Mouse (Mus musculus): ENCODE data around the gene Csrp2. TPM values are rescaled to one million over a fixed set of nuclear protein-coding genes. Genes with fewer than 3 reads are reported as not detected.

Csrp2 gene
- polyA plus RNA-seq, 1 experiment = 10.0 TPM

DNA sequence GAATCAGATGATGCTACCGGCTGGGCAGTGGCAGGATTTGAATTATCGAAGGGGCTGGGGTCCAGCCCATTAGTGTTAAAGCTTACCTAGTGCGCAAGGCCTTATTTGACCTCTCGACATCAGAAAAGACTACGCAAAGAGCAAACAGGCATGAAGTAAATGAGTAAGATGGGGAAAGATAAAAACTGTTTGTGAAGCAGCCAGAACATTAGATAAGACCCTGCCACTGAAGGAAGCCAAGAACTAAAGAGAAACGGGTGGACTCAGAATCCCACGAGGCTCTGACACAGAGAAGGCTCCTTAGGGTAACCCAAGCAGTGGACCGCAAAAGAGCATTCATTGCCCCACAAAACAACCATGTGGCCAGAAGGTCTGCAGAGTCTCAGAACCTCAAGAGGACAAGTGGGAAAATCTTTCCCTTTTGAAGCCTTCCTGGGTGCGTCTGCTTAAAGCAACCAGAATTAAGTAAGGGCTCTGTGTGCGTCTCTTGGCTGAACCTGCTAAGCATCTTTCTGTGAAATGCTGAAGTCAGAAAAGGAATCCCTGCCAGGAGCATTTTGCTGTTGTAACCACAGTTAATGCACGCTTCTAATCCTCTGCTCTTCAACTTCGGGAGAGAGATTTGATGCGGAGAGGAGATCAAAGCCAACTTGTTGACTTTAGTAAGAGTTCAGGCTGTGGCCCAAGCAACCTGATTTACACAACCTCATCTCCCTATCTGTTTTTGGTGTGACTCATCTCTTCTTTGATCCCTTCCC lies 19.7 kb upstream of the Csrp2 start:
- H3K27ac ChIP-seq (ENCODE audit: insufficient read depth, low read depth, low read length) = no peak overlapping the region
- H3K4me1 ChIP-seq (ENCODE audit: control insufficient read depth, insufficient read depth, low read length) = no peaks in the 10 kb centered on the region
- H3K4me3 ChIP-seq (ENCODE audit: insufficient read depth, low read length) = no peak overlapping the region
- TF ChIP-seq CTCF (IDR thresholded peaks at IDR 0.05; ENCODE audit: low read depth, low read length) (no peak), POLR2A (IDR thresholded peaks at IDR 0.05; ENCODE audit: borderline replicate concordance, low read depth, low read length) (no peak)

DNA sequence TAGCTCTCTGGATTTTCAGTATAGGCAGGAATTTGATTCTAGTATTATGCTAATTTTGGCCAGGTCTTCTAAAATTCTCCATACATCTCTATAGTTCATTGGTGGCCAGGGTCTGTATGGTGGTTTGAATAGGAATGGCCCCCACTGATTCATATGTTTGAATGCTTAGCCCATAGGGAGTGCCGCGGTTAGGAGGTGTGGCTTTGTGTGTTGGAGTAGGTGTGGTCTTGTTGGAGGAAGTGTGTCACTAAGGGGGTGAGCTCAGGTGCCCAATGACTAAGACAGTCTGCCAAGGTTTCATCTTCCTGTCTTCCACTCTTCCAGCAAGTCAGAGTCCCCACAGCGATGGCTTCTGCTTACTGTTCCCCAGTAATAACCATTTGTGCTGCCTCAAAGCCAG lies 15.7 kb upstream of the Csrp2 start:
- Histone ChIP-seq H3K4me1 (ENCODE audit: control insufficient read depth, insufficient read depth, low read length) (no peaks in the 10 kb centered on the region), H3K27ac (ENCODE audit: insufficient read depth, low read depth, low read length) (no peak overlapping the region), H3K4me3 (ENCODE audit: insufficient read depth, low read length) (no peak overlapping the region)
- no peak for TF ChIP-seq CTCF (IDR thresholded peaks at IDR 0.05; ENCODE audit: low read depth, low read length)
- TF ChIP-seq POLR2A (IDR thresholded peaks at IDR 0.05; ENCODE audit: borderline replicate concordance, low read depth, low read length) = no peak

DNA sequence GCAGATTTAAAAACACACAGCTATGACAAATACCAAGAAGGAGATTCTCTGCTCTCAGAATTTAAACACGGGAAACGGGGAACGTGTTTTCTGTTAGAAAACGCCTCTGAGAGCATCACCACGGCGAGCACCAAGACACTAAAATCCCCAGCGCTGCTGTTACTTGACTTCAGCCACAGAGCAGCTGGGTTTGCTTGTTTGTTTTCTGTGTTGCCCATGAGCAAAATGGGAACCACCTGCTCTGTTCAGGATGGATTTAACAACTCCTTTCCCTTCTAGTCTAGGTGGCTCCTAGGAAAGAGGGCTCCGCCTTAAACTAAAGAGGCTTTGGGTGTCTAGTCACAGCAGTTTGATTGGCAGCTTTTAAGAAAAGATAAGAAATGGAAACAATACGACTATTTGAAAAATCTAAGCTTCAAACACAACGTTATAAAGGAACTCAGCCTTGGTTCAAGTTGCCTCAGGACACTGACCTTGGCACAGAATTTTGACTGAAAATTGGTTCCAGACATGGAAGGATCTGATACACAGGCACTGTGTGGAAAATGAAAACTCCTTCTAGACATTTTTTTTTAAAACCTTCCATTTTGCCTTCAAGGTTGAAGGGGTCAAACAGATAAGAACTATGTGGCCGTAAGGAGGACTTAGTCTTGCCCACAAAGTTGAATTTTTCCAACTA lies 2.8 kb upstream of the Csrp2 start:
- no peaks in the 10 kb centered on the region for H3K4me1 ChIP-seq (ENCODE audit: control insufficient read depth, insufficient read depth, low read length)
- H3K4me3 ChIP-seq (ENCODE audit: insufficient read depth, low read length) = no peak overlapping the region
- TF ChIP-seq CTCF (IDR thresholded peaks at IDR 0.05; ENCODE audit: low read depth, low read length) (no peak), POLR2A (IDR thresholded peaks at IDR 0.05; ENCODE audit: borderline replicate concordance, low read depth, low read length) (no peak)
- no peak overlapping the region for H3K27ac ChIP-seq (ENCODE audit: insufficient read depth, low read depth, low read length)

DNA sequence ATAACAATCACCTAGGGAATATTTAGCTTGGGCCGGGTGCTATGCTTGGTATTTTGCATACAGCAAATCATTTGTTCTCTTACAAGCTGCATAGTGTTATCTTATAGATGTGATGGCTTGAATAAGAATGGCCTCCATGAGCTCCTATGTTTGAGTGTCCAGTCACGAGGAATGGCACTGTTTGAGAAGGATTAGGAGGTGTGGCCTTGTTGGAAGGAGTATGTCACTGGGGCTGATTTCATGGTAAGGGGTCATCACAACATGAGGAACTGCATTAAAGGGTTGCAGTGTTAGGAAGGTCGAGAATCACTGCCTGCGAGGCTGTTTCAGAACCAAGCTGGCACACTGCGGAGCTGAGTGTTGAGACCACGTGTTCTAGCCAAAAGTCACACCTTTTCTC lies 2.1 kb upstream of the Csrp2 start:
- Histone ChIP-seq H3K4me3 (ENCODE audit: insufficient read depth, low read length) (no peak overlapping the region), H3K4me1 (ENCODE audit: control insufficient read depth, insufficient read depth, low read length) (no peaks in the 10 kb centered on the region), H3K27ac (ENCODE audit: insufficient read depth, low read depth, low read length) (no peak overlapping the region)
- no peak for TF ChIP-seq CTCF (IDR thresholded peaks at IDR 0.05; ENCODE audit: low read depth, low read length)
- TF ChIP-seq POLR2A (IDR thresholded peaks at IDR 0.05; ENCODE audit: borderline replicate concordance, low read depth, low read length) = no peak

DNA sequence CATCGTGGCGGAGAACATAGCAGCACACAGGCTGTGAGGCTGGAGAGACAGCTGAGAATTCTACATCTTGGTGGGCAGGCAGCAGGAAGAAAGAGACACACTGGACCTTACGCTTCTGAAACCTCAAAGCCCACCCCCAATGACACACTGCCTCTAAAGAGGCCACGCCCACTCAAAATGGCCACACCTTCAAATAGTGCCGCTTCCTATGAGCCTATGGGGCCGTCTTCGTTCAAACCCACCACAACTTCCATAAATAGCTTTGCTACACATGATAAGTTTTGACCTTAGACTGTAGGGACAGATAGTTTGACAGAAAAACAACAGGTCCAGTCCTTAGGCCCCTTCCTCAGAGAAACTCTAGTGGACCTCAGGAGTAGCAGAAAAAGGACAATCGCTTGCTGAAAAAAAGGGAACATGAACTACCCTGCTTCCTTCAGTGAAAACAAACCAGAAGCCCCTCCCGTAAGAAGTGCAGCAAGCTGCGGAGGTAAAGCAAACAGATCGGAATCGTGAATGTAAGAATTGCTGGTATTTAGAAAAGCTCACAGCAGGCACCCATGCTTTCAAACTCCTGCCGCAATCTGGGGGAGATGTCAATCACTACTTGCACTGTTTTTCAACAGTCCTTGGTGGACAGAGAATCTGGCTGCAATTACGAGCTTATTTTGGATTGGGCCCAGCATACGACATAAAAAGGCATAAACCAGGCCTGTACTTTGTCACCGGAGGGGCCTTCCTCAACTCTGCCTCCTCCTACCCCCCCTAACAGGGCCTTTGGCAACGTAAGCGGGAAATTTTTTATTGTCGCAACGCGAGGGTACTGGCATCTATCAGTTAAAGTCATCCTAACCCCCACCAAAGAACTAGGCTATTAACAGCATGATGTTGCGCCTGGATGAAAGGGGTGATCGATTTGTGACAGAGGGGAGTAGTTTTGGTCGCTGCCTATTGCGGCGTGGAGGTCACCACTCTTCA lies 886 bp upstream of the Csrp2 start:
- Histone ChIP-seq H3K4me1 (ENCODE audit: control insufficient read depth, insufficient read depth, low read length) (no peaks in the 10 kb centered on the region), H3K27ac (ENCODE audit: insufficient read depth, low read depth, low read length) (no peak overlapping the region), H3K4me3 (ENCODE audit: insufficient read depth, low read length) (peak overlapping the region; percentile 70; the same call in 1 of the 2 replicates)
- no peak for TF ChIP-seq POLR2A (IDR thresholded peaks at IDR 0.05; ENCODE audit: borderline replicate concordance, low read depth, low read length)
- no peak for TF ChIP-seq CTCF (IDR thresholded peaks at IDR 0.05; ENCODE audit: low read depth, low read length)

DNA sequence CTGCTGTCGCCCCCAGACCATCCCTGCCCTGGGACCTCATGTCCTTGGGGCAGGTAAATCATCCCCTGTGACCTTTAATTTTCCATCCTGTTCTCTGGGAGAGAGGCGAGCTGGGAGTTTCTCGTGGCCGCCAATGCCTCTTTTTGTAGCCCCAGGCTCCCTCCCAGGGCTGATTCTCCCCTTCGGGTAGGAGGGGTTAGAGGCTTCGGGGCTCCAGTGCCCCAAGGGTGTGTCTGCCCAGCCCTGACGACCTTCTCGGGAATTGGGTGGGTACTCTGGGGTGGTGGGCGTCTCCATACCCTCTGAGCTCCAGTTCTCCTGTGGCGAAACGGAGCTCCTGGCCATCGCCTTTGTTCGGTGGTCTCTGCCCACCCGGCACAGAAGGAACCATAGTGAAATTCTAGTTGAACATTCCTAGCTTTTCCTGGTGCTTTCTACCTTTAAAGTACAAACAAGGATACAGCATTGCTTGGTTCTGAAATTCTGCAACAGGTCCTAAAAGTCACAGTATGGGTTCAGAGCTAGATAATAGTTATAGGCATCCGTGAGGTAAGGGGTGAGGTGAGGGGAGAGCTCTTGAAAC lies 870 bp downstream of the Csrp2 start:
- no peaks in the 10 kb centered on the region for H3K4me1 ChIP-seq (ENCODE audit: control insufficient read depth, insufficient read depth, low read length)
- H3K27ac ChIP-seq (ENCODE audit: insufficient read depth, low read depth, low read length) = no peak overlapping the region
- H3K4me3 ChIP-seq (ENCODE audit: insufficient read depth, low read length) = peak overlapping the region; percentile 70
- TF ChIP-seq CTCF (IDR thresholded peaks at IDR 0.05; ENCODE audit: low read depth, low read length) (no peak), POLR2A (IDR thresholded peaks at IDR 0.05; ENCODE audit: borderline replicate concordance, low read depth, low read length) (no peak)

DNA sequence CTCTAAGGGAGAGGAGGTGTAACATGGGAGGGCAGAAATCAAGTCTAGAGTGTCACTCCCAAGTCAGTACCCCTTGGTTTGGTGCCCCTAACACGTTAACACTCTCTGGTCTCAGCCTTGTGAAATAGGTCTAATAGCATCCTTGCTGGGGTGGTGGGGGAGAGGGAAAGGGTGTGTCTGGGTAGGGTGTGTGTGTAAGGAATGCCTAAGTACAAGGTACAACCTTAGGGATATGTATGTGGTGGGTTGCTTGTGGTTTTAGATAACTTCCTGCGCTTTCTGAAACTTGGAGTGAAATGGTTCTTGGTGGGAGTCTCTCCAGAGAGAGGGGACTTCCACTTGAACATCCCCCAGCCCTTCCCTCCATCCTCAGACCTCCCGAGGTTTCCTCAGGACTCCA lies 2.3 kb downstream of the Csrp2 start:
- Histone ChIP-seq H3K27ac (ENCODE audit: insufficient read depth, low read depth, low read length) (no peak overlapping the region), H3K4me3 (ENCODE audit: insufficient read depth, low read length) (no peak overlapping the region), H3K4me1 (ENCODE audit: control insufficient read depth, insufficient read depth, low read length) (no peaks in the 10 kb centered on the region)
- TF ChIP-seq CTCF (IDR thresholded peaks at IDR 0.05; ENCODE audit: low read depth, low read length) (no peak), POLR2A (IDR thresholded peaks at IDR 0.05; ENCODE audit: borderline replicate concordance, low read depth, low read length) (no peak)

DNA sequence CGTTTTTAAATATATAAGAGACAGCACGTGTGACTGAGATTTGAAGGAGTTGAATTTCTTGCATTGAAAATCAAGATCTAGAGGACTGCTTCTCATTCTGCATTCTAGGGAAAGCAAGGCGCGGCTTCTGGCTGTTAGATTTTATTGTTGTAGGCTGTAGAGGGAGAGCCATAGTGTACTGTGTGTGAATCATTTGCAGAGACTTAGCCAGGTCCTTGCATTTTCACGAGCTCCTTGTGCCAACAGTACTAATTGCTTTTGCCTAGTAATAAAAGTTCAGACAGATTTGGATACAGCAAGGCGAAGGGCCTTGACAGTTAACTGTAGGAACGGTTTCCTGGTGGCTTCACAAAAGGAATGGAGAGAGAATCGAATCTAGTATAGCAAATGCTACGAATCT lies 3.0 kb downstream of the Csrp2 start:
- TF ChIP-seq CTCF (IDR thresholded peaks at IDR 0.05; ENCODE audit: low read depth, low read length) (no peak), POLR2A (IDR thresholded peaks at IDR 0.05; ENCODE audit: borderline replicate concordance, low read depth, low read length) (no peak)
- Histone ChIP-seq H3K4me1 (ENCODE audit: control insufficient read depth, insufficient read depth, low read length) (no peaks in the 10 kb centered on the region), H3K4me3 (ENCODE audit: insufficient read depth, low read length) (no peak overlapping the region), H3K27ac (ENCODE audit: insufficient read depth, low read depth, low read length) (no peak overlapping the region)

DNA sequence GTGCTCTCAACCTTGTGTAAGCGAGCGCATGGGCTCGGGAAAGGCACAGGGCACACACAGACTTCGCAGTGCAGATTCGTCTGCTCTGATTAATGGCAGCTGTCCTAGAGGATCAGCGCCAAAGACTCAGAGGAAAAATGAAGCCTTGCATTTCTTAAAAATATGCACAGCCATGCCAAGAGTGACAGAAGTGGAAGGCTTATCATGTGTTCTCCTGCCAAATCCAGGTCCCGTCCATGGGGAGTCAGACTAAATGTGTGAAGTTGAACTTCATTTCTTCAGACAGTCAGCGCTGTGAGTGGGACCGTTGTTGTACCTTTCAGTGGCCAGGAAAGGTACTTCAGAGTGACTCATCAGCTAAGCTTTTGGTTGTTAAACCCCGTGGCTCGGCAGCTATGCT lies 7.9 kb downstream of the Csrp2 start:
- TF ChIP-seq CTCF (IDR thresholded peaks at IDR 0.05; ENCODE audit: low read depth, low read length) = no peak
- TF ChIP-seq POLR2A (IDR thresholded peaks at IDR 0.05; ENCODE audit: borderline replicate concordance, low read depth, low read length) = no peak
- no peaks in the 10 kb centered on the region for H3K4me1 ChIP-seq (ENCODE audit: control insufficient read depth, insufficient read depth, low read length)
- H3K27ac ChIP-seq (ENCODE audit: insufficient read depth, low read depth, low read length) = no peak overlapping the region
- H3K4me3 ChIP-seq (ENCODE audit: insufficient read depth, low read length) = no peak overlapping the region
